Mouse (Mus musculus) thymus, adult 2 months (tissue): ENCODE results near the gene Synpo2.

ENCODE experiments used
- CTCF ChIP-seq: fragments of 200-500 bp; IDR thresholded peaks from 2 replicates; pipeline ENCODE4 v1.5.1; 2012; ENCODE audit warnings: mild to moderate bottlenecking, control low read depth, low read length, moderate library complexity, borderline replicate concordance; ENCODE audit not compliant: control insufficient read depth, poor library complexity, insufficient read depth; ENCODE audit errors: extremely low read depth
- POLR2A ChIP-seq: fragments of 200-500 bp; IDR thresholded peaks from 2 replicates; pipeline ENCODE4 v1.6.1; 2012; ENCODE audit warnings: mild to moderate bottlenecking, low read length, control low read depth, moderate library complexity; ENCODE audit not compliant: control insufficient read depth, poor library complexity, insufficient read depth; ENCODE audit errors: extremely low read depth

DNA sequence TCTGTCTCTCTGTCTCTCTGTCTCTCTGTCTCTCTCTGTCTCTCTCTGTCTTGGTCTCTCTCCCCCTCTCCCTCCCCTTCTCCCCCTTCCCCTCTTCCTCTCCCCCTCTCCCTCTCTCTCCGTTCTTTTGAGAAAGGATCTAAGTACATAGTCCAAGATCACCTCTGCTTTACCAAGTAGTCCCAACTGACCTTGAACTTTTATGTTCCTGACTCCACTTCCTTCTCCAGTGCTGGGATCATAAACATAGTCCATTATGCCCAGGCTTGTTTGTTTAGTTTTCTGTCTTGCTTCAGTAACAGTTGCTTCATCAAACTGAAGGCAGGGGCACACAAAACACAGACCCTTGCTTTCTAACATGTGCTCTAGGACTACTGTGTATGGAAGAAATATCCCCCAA lies 163.5 kb downstream of the Synpo2 start:
- TF ChIP-seq CTCF = no peak
- TF ChIP-seq POLR2A = no peak
